Mouse (Mus musculus): Measurements from ENCODE around the gene Prune2.

The Prune2 gene

GRCm38 (mm10) chr19:17263679-17264370, 307.9 kb downstream of the Prune2 start:
- no peak for DNase-seq (ENCODE audit: low spot score in 2 of 2)

DNA sequence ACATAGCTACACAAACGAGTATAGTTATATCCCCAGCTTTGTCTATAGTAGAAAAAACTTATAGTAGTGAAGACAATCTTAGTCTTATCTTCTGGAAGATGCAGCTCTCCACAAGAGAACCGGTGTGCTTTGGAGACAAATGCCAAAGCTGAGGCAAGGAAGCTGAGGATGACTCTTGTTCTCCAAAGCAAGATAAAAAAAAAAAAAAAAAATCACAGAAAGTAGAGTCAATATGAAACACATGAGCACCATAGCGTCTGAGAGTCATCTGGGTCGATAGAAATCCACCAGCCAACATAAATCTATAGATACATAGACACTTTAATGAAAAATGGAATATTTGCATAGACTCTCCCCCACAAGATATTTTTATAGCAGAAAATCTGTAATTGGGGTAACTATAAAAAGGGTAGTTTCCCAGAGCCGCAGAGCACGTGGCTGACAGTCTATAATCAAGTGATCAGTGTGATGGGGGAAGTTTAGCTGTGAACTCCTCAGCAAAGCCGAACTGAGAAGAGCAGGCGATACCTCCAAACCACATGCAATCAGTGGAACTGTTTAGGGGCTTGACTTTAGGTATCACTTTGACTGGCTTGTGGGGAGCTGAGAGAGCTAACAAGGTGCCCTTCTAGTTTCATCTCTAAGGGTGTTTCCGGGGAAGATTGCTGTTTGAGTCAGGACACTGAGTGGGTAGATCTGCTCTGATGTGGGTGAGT, 308.7 kb downstream of the Prune2 start:
- peak in 1 of 2 experiments; percentile 14 for DNase-seq (ENCODE audit: low spot score in 2 of 2)

DNA sequence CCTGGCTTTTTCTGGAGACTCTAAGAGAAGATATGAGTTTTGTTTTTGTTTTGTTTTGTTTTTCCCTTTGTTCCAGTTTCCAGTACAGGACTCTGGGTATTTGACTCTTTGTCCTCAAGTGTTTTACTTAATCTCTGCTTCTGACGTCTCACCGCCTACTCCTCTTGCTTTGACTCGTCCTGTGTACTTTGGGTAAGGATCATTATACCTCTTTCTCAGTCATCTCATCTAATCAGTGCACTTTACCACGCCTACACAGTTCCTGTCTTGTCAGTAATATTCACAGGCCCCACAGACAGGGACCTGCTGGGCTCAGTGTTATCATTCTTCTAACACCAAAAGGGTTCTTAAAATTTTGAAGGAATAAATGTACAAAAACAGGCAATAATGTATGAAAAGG, 312.8 kb downstream of the Prune2 start:
- no peak for DNase-seq (ENCODE audit: low spot score in 2 of 2)

DNA sequence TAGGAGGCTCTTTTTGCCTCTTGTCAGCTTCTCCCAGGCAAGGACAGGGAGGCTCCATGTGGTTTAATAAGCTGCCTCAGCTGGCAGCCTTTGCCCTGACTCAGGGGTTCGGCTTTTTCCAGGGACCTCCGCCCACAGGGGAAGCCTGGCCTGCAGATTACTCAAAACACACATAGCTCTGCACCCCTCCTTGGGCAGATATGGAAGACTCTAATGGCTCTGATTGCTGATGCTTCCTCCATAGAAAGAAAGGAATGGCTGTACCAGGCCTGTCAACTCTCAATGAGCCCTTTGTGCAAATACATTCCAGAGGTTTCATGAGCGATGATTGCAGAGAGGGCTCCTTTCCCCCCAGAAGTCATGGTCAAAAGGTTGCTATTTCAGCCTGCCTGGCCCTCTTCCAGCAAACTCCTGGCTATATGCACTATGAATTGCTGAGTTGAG, 315.3 kb downstream of the Prune2 start:
- no peak for DNase-seq (ENCODE audit: low spot score in 2 of 2)

GRCm38 (mm10) chr19:17272988-17273387, 317.1 kb downstream of the Prune2 start:
- no peak for DNase-seq (ENCODE audit: low spot score in 2 of 2)
